Mouse (Mus musculus): ENCODE measurements around the gene Mrgpre.

- no peak for TF ChIP-seq EP300 (optimal IDR thresholded peaks at IDR 0.05)
- peak; percentile 85 for TF ChIP-seq CTCF (IDR thresholded peaks at IDR 0.05; ENCODE audit: low read depth)
These were observed 8.8 kb upstream of the Mrgpre start for GRCm38 (mm10) chr7:143793121-143793520.
